Mouse (Mus musculus) erythroblast, embryonic 14.5 days (primary cell): ENCODE results near the gene Hlcs.

ENCODE experiments used
- GATA1 ChIP-seq: IDR thresholded peaks from 2 replicates; pipeline ENCODE4 v1.6.1; 2012; ENCODE audit warnings: low read length, inconsistent platforms, mixed read lengths
- TAL1 ChIP-seq: IDR thresholded peaks from 3 replicates; pipeline ENCODE4 v1.6.1; 2012; ENCODE audit warnings: low read length, inconsistent platforms, mixed read lengths

DNA sequence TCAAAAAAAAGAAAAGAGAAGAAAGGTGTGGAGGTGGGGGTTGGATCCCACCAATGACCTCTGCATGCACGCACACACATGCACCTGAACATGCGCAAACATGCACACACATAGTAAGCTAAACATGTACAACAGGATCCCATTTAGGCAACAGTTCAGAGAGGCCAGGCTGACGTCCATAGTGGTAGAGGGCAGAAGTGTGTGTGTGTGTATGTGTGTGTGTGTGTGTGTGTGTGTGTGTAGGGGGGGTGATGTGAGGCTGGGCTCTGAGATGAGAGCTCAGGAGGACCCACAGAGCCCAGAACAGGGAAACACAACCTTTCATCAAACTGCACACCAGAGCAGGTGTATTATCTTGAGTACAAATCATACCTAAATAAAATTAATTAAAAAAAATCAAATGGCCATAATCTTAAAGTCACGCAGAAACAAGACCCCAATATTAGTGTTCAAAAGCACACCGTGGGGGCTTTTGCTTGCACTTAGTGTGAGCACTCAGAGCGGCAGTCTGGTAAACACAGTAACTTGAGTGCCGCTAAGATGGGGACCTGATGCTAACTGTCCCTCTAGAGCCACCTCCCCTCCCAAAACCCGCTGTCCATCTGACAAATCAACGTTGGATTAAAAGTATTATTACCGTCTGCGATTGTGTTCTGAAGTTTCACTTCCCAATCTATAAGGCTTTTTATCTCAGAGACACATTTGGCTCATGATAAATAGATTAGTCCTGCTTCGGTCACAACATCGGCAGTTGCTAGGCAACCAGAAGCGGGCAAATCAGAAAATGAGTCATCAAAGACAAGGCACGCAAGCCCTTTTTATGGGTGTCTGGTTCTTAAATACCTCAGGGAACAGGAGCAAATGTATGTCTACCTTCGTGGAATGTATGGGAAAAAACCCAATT lies 76.9 kb downstream of the Hlcs start:
- TF ChIP-seq GATA1: no peak
- TF ChIP-seq TAL1: no peak
